Mouse (Mus musculus): ENCODE measurements around the gene Eef1akmt3. TPM values are rescaled to one million over a fixed set of nuclear protein-coding genes. Genes with fewer than 3 reads are reported as not detected.
"Not testable (repeated sequence)": the region's sequence is repeated elsewhere in the genome, so short reads cannot be mapped to it uniquely, and the experiment has no call there.

Eef1akmt3 gene
- total RNA-seq (2021): under 1 TPM; 0.21 to 0.84 TPM
- long read RNA-seq, experiment 1: 0 reads
- long read RNA-seq, experiment 2: 0 reads

DNA sequence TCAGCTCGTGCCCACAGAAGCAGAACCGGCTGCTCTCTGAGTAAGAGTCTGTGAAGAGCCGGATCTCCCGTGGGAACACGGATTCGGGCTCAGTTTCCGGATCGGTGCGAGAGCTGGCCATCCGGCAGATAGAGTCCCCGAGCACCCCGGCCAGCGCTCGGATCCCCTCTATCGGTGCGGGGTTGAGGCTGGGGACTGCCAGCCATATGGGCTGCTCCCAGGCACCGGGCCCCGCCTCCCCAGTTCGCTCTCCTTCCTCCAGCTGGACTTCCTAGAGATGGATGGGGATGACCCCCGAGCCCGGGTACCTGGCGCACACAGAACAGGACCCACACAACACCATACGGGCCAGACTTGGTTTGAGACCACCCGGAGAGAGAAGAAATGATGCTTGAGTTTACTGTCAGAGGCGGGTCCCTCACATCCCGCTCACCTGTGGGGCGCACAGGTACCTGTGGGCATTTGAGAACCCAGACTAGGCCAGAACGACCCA lies at the start of gene Eef1akmt3, which contains the start of gene Mettl1:
Gene Eef1akmt3 (minus strand): TSS at position 240 of the 493 bp plus-strand sequence.
Gene Mettl1 (plus strand): TSS at position 141 of the 493 bp plus-strand sequence.
- DNase-seq: peak; percentile 50

DNA sequence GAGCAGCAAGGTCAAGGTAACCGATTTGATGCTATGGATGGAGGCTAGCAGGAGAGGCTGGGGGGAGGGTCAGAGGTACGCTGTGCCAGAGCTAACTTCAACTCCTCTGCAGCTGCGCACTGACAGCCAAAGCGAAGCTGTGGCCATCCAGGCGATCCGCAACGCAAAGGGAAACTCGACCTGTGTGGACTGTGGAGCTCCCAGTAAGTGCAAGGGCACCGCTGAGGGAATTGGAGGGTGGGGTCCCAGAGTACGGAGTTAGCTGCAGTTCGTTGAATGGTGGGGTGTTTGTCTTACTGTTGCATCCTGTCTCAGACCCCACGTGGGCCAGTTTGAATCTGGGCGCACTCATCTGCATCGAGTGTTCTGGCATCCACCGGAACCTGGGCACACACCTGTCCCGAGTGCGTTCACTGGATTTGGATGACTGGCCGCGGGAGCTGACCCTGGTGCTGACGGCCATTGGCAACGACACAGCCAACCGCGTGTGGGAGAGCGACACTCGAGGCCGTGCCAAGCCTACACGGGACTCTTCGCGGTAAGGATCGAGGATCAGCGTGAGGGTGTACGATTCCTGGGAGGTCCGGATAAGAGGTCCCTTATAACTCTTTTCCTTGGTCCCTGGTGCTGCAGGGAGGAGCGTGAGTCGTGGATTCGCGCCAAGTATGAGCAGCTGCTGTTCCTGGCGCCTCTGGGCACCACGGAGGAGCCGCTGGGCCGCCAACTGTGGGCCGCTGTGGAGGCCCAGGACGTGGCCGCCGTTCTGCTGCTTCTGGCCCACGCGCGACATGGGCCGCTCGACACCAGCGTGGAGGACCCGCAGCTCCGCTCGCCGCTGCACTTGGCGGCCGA lies 49.5 kb upstream of the Eef1akmt3 start:
- DNase-seq: peak; percentile 68

DNA sequence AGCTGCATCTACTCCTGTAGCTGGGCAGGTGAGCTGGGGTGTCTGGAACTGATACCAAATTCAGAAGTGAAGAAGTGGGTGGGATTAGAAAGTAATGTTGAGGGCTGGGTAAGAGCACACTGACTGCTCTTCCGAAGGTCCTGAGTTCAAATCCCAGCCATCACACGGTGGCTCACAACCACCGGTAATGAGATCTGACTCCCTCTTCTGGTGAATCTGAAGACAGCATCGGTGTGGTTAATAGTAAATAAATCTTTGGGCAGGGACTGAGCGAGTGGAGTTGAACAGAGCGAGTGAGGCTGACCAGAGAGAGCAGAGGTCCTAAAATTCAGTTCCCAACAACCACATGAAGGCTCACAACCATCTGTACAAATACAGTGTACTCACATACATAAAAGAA lies 44.3 kb upstream of the Eef1akmt3 start:
- DNase-seq: no peak

DNA sequence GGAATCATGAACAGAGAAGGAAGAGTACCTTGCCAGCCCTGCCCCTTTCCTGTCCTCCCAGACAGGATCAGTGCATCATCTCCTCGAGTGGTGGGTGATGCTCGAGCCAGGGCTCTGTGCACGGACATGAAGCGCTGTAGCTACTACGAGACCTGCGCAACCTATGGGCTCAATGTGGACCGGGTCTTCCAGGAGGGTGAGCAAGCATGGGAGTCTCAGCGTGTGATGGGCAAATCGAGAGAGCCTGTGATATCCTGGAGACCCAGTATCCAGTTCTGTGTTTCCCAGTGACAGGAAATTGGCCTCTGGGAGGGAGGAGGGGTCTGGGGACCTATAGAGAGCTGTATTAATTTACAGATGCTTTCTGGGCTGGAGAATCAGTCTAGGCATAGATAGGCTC lies 43.7 kb upstream of the Eef1akmt3 start:
- no peak for DNase-seq

DNA sequence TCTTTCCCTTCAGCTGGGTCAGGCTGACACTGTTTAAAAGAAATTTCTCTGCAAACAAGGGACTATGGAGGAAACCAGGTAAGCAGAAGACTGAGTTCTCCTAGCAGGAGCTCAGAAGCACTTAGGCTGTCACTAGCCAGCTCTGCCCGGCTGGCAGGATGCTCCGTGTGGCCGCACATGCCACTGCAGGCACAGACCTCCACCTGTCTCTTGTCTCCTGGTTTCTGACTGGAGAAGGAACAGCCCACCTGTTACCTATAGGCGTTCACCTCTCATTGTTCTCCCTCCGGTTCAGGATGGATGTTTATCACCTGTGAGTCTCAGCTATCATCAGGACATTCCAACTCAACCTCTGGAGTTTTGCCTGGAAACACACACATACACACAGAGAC lies 42.6 kb upstream of the Eef1akmt3 start:
- no peak for DNase-seq

DNA sequence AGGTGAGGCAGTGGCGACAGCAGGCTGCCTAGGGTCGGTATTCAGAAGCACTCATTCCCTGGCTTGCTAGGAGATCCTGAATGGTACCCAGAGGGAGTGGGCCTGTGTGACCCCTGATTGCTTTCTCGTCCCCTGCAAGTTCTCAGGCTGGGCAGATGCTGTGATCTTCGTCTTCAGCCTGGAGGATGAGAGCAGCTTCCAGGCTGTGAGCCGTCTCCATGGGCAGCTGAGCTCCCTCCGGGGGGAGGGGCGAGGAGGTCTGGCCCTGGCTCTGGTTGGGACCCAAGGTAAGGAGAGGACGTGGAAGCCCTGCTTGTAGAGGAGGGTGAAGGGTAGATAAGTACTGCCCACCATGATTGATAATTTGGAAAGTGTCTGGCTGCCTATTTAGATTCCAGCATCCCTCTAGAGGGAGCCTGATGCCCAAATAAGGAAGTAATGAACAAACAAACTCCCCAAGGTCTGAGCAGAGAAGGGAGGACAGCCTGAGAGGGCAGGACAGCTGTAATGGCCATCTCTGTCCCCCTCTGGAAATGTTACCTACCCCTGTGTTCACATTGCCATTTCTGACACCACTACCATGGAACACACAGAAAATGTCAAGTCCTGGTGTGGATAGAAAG lies 42.1 kb upstream of the Eef1akmt3 start:
- DNase-seq: no peak

DNA sequence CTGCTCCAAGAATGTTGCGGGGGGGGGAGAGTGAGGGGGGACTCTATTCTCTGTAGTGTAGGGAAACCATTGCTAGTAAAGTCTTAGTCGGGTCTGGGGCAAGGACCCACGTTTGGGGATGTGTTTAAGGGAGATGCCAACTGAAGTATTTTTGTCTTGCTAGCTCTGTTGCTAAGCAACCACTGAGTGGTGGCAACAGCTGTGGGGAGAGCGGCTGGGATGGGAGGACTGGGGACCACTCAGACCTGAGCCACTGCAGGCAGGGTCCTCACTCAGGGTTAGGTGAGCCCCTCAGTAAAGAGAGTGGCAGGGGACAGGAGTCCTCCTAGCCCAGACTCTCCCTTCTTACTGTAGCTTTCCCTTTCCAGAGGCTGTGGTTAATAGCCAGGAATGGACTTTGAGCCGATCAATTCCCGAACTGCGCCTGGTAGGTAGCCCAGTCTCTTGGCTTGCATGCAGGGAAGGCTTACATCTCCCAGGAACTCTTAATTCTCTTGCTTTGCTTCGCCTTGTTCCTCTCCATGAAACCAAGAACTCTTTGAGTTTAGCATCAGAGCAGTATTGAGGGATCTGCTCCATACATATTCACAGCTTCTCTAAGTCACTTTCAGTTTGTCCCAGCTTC lies 40.8 kb upstream of the Eef1akmt3 start:
- DNase-seq: no peak

DNA sequence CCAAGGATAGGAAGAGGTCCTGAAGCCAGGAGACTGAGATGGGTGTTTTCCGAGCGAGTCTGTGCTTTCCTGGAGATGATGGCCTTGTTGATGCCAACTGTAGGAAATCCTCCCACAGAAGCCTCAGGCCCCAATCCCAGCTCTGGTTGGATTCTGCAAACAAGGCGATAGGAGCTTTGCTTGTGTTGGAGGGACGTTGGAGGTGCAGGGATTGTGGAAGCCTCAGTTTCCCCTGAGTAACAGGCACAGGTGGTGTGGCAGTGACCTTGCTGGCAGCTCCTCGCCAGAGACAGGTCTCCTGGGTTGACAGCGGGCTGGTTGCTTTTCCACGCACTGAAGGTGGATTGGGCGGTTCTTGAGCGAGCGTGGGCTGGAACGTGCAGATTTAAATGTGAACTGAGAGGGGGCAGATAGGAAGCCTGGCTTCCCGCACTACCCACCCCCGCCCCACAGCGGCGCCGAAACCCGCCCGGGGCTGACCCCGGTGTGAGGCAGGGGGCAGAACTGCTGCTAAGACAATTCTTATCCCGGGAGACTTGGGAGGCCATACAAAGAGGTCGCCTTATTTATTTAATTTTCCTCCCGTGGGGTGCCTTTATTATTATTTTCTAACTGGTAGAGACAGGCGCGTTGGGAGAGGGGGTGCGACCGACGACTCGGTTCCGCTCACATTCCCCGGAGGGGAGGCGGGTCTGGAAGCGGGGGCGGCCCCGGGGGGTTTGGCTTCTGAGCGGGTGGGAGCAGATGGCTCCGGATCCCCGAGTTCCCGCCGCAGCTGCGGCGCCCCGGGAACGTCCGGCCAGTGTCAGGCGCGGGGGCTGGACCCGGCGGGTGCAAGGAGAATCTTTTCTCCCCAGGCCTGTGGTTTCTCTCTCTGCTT lies 39.8 kb upstream of the Eef1akmt3 start:
- DNase-seq: peak; percentile 53

DNA sequence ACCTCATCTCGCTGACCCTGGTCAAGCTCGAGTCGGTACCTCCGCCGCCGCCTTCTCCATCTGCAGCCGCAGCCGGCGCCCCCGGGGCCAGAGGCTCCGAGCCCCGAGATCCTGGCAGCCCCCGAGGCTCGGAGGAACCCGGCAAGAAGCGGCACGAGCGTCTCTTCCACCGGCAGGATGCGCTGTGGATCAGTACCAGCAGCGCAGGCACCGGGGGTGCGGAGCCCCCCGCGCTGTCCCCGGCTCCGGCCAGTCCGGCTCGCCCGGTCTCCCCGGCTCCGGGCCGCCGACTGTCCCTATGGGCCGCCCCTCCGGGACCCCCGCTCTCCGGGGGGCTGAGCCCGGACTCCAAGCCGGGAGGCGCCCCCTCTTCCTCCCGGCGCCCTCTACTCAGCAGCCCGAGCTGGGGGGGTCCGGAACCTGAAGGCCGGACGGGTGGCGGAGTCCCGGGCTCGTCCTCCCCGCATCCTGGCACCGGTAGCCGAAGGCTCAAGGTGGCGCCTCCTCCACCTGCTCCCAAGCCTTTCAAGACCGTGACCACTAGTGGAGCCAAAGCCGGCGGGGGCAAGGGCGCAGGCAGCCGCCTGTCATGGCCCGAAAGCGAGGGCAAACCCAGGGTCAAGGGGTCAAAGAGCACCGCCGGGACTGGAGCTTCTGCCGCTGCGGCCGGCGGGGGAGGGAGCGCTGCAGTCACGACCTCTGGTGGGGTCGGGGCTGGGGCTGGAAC lies 38.5 kb upstream of the Eef1akmt3 start:
- peak; percentile 43 for DNase-seq

DNA sequence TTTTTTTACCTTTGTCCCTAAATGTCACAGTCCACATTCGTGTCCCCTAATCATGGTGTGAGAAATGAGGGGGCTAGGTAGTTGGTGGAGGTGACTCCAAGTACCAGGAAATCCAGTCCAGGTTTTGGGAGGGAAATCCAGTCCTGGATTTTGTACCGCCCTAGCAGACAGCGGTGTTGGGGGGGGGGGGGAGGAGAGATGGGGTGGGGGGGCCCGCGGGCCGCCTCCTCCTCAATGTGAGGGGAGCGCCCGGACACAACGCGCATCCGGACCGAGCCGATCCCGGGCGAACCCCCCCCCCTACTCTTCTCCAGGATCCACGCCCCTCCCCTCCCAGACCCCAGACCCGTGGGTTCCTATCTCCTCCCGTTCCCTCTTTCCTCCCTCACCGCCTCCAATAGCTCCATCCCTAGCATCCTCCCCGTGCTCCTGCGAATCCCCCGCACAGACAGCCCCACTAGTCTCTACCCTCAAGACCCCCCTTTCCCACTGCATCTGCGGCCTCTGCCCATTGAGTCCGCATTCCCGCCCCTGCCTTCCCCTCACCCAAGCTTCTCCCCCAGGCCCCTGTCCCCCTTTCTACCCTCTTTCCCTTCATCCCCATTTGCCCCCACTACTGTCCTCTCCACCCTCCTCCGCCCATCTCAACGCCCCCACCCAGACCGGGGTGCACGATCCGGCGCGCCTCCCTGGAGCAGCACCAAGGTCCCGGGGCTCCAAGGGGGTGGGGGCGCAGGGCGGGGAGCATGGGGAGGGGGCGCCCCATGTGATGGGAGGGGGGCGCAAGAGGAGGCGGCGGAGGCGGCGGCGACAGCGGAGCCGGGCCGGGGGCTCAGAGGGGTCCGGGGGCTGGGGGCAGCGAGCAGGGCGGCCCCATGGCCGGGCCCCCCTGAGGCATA lies 37.6 kb upstream of the Eef1akmt3 start:
- DNase-seq: peak; percentile 28

DNA sequence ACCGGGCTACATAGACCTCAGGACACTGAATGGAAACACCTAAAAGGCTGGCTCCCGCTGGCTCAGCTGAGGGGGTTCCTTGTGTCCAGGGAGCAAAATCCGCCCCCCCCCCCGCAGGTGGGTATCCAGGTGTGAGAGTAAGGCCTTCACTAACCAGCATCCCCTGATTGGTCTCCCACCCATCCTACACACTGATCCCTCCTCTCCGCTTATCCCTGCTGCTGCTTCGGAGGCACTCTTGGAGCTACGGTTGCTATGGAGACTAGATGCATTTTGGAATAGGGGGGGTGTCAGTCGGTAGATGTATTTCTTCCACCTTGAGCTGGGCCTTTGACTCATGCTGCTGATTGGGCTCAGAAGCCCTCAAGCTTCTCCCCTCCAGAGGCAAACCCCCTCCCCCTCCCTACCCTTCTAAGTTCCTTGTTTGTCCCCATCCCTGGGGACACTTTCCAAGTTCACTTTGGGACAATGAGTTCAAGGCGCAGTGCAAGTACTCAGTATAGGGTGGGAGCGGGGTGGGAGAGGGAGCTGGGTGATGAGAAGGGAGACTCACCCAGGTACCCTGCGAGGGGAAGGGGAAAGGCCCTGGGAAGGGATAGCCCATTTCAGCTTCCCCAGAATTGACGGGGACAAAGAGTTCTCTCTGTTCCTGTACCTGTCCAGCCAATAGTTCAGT lies 36.8 kb upstream of the Eef1akmt3 start:
- no peak for DNase-seq

DNA sequence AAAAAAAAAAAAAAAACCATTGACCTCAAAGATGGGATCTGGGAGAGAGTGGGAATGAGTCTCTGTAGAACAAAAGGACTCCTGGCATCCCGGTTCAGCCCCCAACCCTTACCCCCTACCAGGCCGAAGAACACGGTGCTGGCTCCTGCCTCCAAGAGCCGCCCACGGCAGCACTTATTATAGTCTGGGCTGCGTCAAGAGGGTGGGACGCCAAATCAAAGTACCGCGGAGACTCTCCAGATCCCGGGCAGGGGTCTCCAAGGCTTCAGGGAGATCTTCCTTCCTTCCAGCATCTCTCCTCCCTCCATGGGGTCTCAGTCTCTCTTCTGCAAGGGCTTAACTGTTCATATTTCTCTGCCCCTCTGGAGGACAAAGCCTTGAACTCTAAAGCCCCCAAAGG lies 36.2 kb upstream of the Eef1akmt3 start:
- no peak for DNase-seq

DNA sequence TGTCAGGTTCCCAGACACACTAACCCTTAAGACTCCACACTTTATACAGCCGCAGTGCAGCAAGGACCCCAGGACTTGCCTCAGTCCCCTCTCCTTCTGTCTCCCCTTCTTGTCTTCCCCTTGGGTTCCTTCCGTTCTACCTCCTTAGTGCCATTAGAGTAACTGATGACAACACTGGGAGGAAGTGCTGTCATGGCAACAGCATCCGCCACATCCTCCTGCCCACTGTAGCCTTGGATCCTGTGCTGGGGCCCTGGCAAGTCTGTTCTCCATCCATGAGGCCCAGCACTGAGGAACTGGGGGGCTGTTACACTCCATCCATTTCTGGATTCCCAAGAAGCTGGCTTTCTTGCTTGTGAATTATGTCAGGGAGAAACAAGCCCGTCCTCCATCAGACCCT lies 34.8 kb upstream of the Eef1akmt3 start:
- DNase-seq: no peak

DNA sequence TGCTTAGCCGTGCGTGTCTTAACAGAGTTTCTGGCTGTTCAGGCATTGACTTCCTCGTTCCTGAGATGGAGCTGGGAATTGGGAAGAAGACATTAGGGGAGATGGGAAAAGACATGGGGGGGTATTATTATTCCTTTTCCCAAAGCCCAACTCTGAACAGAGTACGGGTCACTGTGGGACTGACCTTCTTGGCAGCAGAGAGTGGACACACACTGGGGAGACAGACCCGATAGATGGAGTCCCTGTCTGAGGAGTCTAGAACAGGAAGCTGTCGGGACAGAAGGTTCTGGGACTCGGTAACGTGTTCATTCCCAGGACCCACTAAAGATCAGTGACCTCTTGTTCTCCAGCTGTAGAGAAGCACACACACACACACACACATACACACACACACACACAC lies 34.3 kb upstream of the Eef1akmt3 start:
- DNase-seq: no peak

DNA sequence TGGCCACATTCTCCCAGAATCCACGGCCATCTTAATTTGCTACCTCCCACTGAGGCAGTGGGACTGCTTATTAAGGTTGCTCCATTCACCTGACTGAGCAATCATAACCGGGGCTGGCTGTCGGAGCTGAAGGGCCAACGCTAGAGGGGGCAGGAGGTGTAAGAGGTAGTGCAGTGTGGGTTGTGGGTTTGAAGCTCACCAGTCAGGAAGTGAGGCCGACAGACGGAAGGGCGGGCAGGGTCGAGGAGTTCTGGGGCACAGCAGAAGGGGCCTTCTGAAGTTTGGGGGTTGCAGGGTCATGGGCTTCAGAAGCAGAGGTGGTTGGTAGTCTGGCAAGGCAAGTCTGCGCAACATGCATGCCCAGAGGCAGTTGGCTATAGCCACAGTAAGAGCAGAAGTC lies 33.8 kb upstream of the Eef1akmt3 start, which contains the start of gene Agap2:
Gene Agap2 (plus strand): TSS at position 205 of the 400 bp plus-strand sequence.
- DNase-seq: no peak

DNA sequence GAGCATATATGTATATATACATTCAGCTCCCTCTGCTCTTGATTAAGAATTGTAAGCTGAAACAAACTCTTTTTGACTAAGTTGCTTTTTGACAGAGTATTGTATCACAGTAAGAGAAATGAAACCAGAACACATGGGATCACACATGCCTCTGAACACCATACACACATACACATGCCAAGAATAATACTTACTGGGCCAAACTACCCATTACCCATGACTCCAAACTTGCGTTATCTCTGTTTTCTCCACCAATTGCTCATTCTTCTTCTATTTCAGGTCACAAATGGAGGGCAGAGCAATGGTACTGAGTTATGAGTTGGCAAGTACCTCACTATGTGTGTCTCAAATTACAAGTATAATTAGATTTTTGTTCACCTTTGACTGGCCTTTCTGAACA lies 32.7 kb upstream of the Eef1akmt3 start:
- no peak for DNase-seq

DNA sequence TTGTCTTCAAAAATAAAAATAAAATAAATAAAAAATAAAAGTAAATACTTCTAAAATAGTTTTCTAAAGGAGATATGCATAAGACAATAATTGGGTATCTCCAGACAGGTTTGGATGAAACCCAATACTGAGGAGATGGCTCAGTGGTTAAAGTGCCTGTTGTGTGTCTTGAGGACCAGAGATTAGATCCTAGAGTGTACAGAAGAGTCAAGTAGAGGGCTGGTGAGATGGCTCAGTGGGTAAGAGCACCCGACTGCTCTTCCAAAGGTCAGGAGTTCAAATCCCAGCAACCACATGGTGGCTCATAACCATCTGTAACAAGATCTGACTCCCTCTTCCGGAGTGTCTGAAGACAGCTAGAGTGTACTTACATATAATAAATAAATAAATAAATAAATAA lies 31.7 kb upstream of the Eef1akmt3 start:
- DNase-seq: not testable (repeated sequence)

DNA sequence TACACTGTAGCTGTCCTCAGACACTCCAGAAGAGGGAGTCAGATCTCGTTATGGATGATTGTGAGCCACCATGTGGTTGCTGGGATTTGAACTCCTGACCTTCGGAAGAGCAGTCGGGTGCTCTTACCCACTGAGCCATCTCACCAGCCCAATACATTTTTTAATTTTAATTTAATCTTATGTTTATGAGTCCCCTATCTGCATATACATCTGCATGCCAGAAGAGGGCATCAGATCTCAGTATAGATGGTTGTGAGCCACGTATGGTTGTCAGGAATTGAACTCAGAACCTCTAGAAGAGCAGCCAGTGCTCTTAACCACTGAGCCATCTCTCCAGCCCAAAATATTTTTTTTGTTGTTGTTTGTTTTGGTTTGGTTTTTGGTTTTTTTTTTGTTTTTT lies 31.0 kb upstream of the Eef1akmt3 start:
- DNase-seq: not testable (repeated sequence)

DNA sequence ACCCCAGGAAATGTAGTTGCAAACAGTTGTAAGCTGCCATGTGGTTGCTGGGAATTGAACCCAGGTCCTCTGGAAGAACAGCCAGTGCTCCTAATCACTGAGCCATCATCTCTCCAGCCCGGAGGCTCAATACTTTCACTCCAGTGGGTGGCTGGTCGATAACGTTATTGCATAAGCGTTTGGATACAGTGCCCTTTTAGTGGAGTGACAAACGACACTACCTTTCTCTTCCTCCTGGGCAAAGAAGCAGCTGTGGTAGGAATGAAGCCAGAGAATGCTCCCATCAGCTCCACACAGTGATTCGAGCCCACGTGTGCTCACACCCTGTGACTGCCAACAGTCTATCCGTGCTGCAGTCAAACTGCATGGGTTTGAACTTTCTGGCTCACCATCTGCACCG lies 29.9 kb upstream of the Eef1akmt3 start:
- DNase-seq: no peak

All from gastrocnemius, postnatal 10 days (tissue).